Mouse (Mus musculus) brain, embryonic 18.5 days (tissue): Measurements from ENCODE around the gene 1810030O07Rik.
"Not testable (repeated sequence)": the region's sequence is repeated elsewhere in the genome, so short reads cannot be mapped to it uniquely, and the experiment has no call there.

ENCODE experiments used
- DNase-seq: peaks from one replicate; pipeline ENCODE4 v3.0.0-alpha.2; 2012; ENCODE audit warnings: low read depth, low spot score

Gene 1810030O07Rik

GRCm38 (mm10) chrX:12673054-12673775, at the start of gene 1810030O07Rik:
1810030O07Rik (minus strand) TSS chrX:12673668.
- peak; percentile 79 for DNase-seq

GRCm38 (mm10) chrX:12716036-12716435, 42.6 kb upstream of the 1810030O07Rik start:
- no peak for DNase-seq

- no peak for DNase-seq
These were observed 40.3 kb upstream of the 1810030O07Rik start for GRCm38 (mm10) chrX:12713796-12714195.

- no peak for DNase-seq
These were observed 13.4 kb upstream of the 1810030O07Rik start for GRCm38 (mm10) chrX:12686910-12687309.

DNA sequence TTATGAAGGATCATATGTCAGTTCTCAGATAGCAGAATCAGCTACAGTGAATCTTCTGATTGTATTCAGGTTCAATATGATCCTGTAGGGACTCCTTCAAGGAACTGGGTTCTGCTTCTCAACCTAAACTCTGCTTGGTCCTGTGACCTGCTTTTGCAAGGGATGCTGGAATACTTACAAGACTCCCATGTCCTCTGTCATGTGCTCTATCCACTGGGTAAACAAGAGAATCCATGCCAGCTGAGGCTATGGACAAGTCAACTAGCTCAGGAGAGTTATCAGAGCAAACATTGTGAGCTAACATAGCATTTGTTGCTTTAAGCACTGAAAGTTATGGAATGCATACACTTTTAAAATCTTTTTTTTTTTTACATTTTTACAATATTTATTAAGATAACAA, 12.6 kb upstream of the 1810030O07Rik start:
- DNase-seq, result no peak

- peak; percentile 24 for DNase-seq
These were observed 3.9 kb upstream of the 1810030O07Rik start for GRCm38 (mm10) chrX:12677396-12677795.

- DNase-seq, result no peak
These were observed 19.6 kb downstream of the 1810030O07Rik start for GRCm38 (mm10) chrX:12653879-12654278.

- DNase-seq, result no peak
These were observed 21.6 kb downstream of the 1810030O07Rik start for GRCm38 (mm10) chrX:12651906-12652305.

DNA sequence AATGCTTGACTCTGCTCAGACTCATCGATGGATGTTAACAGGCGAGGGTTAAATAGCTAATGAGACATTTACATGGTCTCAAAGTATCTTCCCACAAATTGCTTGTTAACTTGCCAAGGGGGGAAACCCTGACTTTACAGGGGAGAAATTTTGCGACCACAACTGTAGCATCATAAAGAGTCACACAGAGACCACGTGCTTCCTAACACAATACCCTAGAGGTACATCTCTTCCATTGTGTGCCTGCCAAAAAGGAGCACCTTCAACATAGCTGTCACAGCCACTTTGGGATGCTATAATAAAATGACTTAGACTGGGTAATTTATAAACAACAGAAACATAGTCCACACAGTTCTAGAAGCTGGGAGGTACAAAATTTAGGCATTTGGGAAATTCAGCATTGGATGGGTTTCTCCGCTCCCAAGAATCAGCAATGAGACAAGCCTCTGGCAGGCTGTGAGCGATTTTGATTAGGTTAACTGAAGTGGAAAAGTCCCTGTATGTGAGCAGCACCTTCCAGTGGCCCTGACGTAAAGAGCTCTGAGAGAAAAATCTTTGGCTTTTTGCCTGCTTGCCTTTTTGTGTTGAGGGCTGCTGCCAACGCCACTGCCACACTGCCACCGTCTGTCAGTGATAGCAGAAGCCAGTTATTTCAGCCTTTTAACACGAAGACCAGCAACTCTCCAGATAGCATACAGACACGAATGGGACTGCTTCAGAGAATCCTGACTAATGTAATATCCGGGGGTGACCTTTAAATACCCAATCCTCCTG, 27.8 kb downstream of the 1810030O07Rik start:
- peak; percentile 24 for DNase-seq

- no peak for DNase-seq
These were observed 28.5 kb downstream of the 1810030O07Rik start for GRCm38 (mm10) chrX:12644976-12645375.

DNA sequence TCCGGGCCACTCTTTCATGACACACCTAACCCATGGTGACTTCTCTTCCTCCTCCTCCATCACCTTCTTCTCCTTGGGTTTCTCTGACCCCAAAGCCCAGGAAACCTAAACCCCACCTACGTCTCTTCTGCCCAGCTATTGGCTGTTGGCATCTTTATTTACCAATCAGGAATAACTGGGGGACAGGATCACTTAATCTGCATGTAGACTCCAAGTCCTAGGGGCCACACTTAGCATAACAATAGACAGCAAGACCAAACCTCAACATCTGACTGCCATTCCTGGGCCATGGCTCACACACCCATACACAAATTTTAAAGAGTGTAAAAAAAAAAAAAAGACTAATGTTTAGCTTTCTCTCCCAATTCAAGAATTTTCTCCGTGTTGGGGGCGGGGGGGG, 48.3 kb downstream of the 1810030O07Rik start:
- no peak for DNase-seq

DNA sequence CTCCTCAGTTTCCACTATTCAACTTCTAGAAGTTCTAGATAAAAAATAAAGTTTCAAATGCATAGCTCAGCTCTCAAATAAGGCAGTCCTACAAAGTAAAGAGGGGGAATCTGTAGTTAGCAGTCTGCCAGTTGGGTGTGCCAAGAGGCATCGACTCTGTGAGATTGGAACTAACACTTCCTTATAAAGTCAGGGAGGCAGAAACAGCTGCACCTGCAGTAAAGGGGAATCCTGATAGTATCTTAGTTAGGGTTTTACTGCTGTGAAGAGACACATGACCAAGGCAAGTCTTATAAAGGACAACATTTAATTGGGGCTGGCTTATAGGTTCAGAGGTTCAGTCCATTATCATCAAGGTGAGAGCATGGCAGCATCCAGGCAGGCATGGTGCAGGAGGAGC, 61.1 kb downstream of the 1810030O07Rik start:
- not testable (repeated sequence) for DNase-seq

GRCm38 (mm10) chrX:12611211-12611610, 62.3 kb downstream of the 1810030O07Rik start:
- no peak for DNase-seq

- not testable (repeated sequence) for DNase-seq
These were observed 62.9 kb downstream of the 1810030O07Rik start for GRCm38 (mm10) chrX:12610541-12610940.
